Mouse (Mus musculus) embryonic facial prominence, embryonic 11.5 days (tissue): ENCODE data around the gene Sdk1. TPM values are rescaled to one million over a fixed set of nuclear protein-coding genes. Genes with fewer than 3 reads are reported as not detected.
"Not testable (repeated sequence)": the region's sequence is repeated elsewhere in the genome, so short reads cannot be mapped to it uniquely, and the experiment has no call there.

Experiments
- ATAC-seq: fragments of 200-750 bp; cut with Nextera tagmentation; replicated peaks from 2 replicates; pipeline ENCODE4 v1.8.0; 2017; ENCODE audit warnings: low read depth; ENCODE audit not compliant: insufficient number of reproducible peaks, low FRiP score, low TSS enrichment
- DNase-seq: peaks from one replicate; pipeline ENCODE4 v3.0.0-alpha.2; 2015; ENCODE audit warnings: low spot score
- H3K27ac ChIP-seq: fragments of 300-500 bp; sonication (generic); replicated peaks from 2 replicates; pipeline ENCODE4 v1.5.1; 2014; ENCODE audit warnings: mild to moderate bottlenecking, low read depth, low read length, control low read depth
- H3K27me3 ChIP-seq: fragments of 300-500 bp; sonication (generic); 2 replicates; pipeline ENCODE4 v1.6.1; 2014; ENCODE audit warnings: mild to moderate bottlenecking, low read length, moderate library complexity, mixed read lengths; ENCODE audit not compliant: control insufficient read depth, insufficient read depth
- H3K36me3 ChIP-seq: fragments of 300-500 bp; sonication (generic); replicated peaks from 2 replicates; pipeline ENCODE4 v1.6.1; 2014; ENCODE audit warnings: low read depth, mild to moderate bottlenecking, low read length, moderate library complexity, mixed read lengths; ENCODE audit not compliant: control insufficient read depth, insufficient read depth
- H3K4me1 ChIP-seq: fragments of 300-500 bp; sonication (generic); 2 replicates; pipeline ENCODE4 v1.6.1; 2014; ENCODE audit warnings: low read length, mixed read lengths; ENCODE audit not compliant: control insufficient read depth, insufficient read depth
- H3K4me2 ChIP-seq: fragments of 300-500 bp; sonication (generic); 2 replicates; pipeline ENCODE4 v1.6.1; 2014; ENCODE audit warnings: low read depth, mild to moderate bottlenecking, control low read depth, low read length, moderate library complexity
- H3K4me3 ChIP-seq: fragments of 300-500 bp; sonication (generic); 2 replicates; pipeline ENCODE4 v1.5.1; 2014; ENCODE audit warnings: low read depth, low read length, control low read depth
- H3K9ac ChIP-seq: fragments of 300-500 bp; sonication (generic); replicated peaks from 2 replicates; pipeline ENCODE4 v1.6.1; 2014; ENCODE audit warnings: mild to moderate bottlenecking, control low read depth, low read length
- H3K9me3 ChIP-seq: fragments of 300-500 bp; sonication (generic); replicated peaks from 2 replicates; pipeline ENCODE4 v1.6.1; 2016; ENCODE audit warnings: mild to moderate bottlenecking, low read length, inconsistent platforms, mixed read lengths; ENCODE audit not compliant: control insufficient read depth
- WGBS: fragments of 180-500 bp; shearing (Covaris S2); extraction: QIAGEN DNeasy Blood & Tissue Kit; methylation state at CpG from one replicate; pipeline ENCODE4 v1.1.7; 2014; 5-methylcytosine and 5-hydroxymethylcytosine counted together
- polyA plus RNA-seq: library from polyadenylated mRNA; unstranded; fragments of >200 nt; fragmentation: Nextera tagmentation; extraction: Ambion mirVana; gene quantifications from 2 replicates; pipeline ENCODE4 v1.2.1, GENCODE M21; 2014

Sdk1 gene
- polyA plus RNA-seq, 1 experiment from 2014 or later = 1.2 TPM

GRCm38 (mm10) chr5:141617660-141618059 is 376.4 kb downstream of the Sdk1 start:
- Histone ChIP-seq H3K36me3 (no peaks in the 10 kb centered on the region), H3K27ac (no peak overlapping the region), H3K27me3 (no peaks in the 10 kb centered on the region), H3K4me1 (no peaks in the 10 kb centered on the region), H3K9ac (no peak overlapping the region), H3K4me3 (no peak overlapping the region), H3K4me2 (no peak overlapping the region), H3K9me3 (no peaks in the 10 kb centered on the region)
- WGBS = 55% methylated on average over 6 of the region's 6 CpGs
- no peak for ATAC-seq
- DNase-seq = no peak

GRCm38 (mm10) chr5:141625401-141625800 is 384.1 kb downstream of the Sdk1 start:
- Histone ChIP-seq H3K4me3 (no peak overlapping the region), H3K9ac (no peak overlapping the region), H3K9me3 (no peaks in the 10 kb centered on the region), H3K4me1 (no peaks in the 10 kb centered on the region), H3K36me3 (no peaks in the 10 kb centered on the region), H3K27me3 (no peaks in the 10 kb centered on the region), H3K4me2 (no peak overlapping the region), H3K27ac (no peak overlapping the region)
- 79% methylated on average over 4 of the region's 4 CpGs for WGBS
- DNase-seq (no peak), ATAC-seq (no peak)

- DNase-seq (no peak), ATAC-seq (no peak)
- H3K36me3 ChIP-seq = no peaks in the 10 kb centered on the region
- WGBS = 78% methylated on average over 5 of the region's 5 CpGs
- no peak overlapping the region for H3K9ac ChIP-seq
- H3K4me1 ChIP-seq = no peaks in the 10 kb centered on the region
- H3K9me3 ChIP-seq = no peaks in the 10 kb centered on the region
- no peak overlapping the region for H3K4me3 ChIP-seq
- no peak overlapping the region for H3K27ac ChIP-seq
- H3K27me3 ChIP-seq = no peaks in the 10 kb centered on the region
- no peak overlapping the region for H3K4me2 ChIP-seq
Observed at GRCm38 (mm10) chr5:141631641-141632040, 390.4 kb downstream of the Sdk1 start.

- H3K36me3 ChIP-seq = no peaks in the 10 kb centered on the region
- no peak for ATAC-seq
- H3K27ac ChIP-seq = no peak overlapping the region
- no peaks in the 10 kb centered on the region for H3K27me3 ChIP-seq
- H3K4me1 ChIP-seq = no peaks in the 10 kb centered on the region
- H3K9ac ChIP-seq = no peak overlapping the region
- H3K9me3 ChIP-seq = no peaks in the 10 kb centered on the region
- DNase-seq = no peak
- no peak overlapping the region for H3K4me2 ChIP-seq
- no peak overlapping the region for H3K4me3 ChIP-seq
- 52% methylated on average over 4 of the region's 4 CpGs for WGBS
Observed at GRCm38 (mm10) chr5:141633271-141633670, 392.0 kb downstream of the Sdk1 start.

- H3K4me1 ChIP-seq = no peaks in the 10 kb centered on the region
- 91% methylated on average over 11 of the region's 11 CpGs for WGBS
- no peak overlapping the region for H3K4me3 ChIP-seq
- ATAC-seq (no peak), DNase-seq (no peak)
- H3K27me3 ChIP-seq = no peaks in the 10 kb centered on the region
- no peaks in the 10 kb centered on the region for H3K36me3 ChIP-seq
- no peaks in the 10 kb centered on the region for H3K9me3 ChIP-seq
- no peak overlapping the region for H3K9ac ChIP-seq
- H3K4me2 ChIP-seq = no peak overlapping the region
- no peak overlapping the region for H3K27ac ChIP-seq
Observed at GRCm38 (mm10) chr5:141636406-141636805, 395.1 kb downstream of the Sdk1 start.

GRCm38 (mm10) chr5:141637054-141637453 is 395.8 kb downstream of the Sdk1 start:
- H3K27ac ChIP-seq, H3K36me3 ChIP-seq, DNase-seq, H3K4me1 ChIP-seq, H3K9ac ChIP-seq, H3K9me3 ChIP-seq, H3K4me2 ChIP-seq, H3K27me3 ChIP-seq, H3K4me3 ChIP-seq, ATAC-seq: not testable (repeated sequence)
- WGBS = 82% methylated on average over 3 of the region's 3 CpGs

GRCm38 (mm10) chr5:141645671-141646070 is 404.4 kb downstream of the Sdk1 start:
- 81% methylated on average over 5 of the region's 5 CpGs for WGBS
- Histone ChIP-seq H3K9me3 (no peaks in the 10 kb centered on the region), H3K4me2 (no peak overlapping the region), H3K9ac (no peak overlapping the region), H3K4me1 (no peaks in the 10 kb centered on the region), H3K27me3 (no peaks in the 10 kb centered on the region), H3K27ac (no peak overlapping the region), H3K4me3 (no peak overlapping the region), H3K36me3 (no peaks in the 10 kb centered on the region)
- ATAC-seq (no peak), DNase-seq (no peak)

GRCm38 (mm10) chr5:141646621-141647020 is 405.3 kb downstream of the Sdk1 start:
- no peak for DNase-seq
- no peaks in the 10 kb centered on the region for H3K9me3 ChIP-seq
- no peak overlapping the region for H3K4me3 ChIP-seq
- no peak overlapping the region for H3K27ac ChIP-seq
- no peak overlapping the region for H3K9ac ChIP-seq
- no peak for ATAC-seq
- no peak overlapping the region for H3K4me2 ChIP-seq
- H3K36me3 ChIP-seq = no peaks in the 10 kb centered on the region
- WGBS = 63% methylated on average over 2 of the region's 2 CpGs
- no peaks in the 10 kb centered on the region for H3K27me3 ChIP-seq
- H3K4me1 ChIP-seq = no peaks in the 10 kb centered on the region
